Mouse (Mus musculus) hindbrain, embryonic 12.5 days (tissue): Measurements from ENCODE around the gene Ppfia3. TPM values are rescaled to one million over a fixed set of nuclear protein-coding genes. Genes with fewer than 3 reads are reported as not detected.
A peak's percentile ranks its signal among the peaks of the same experiment; 100 is the strongest.

ENCODE experiments used
- ATAC-seq: fragments of 200-750 bp; cut with Nextera tagmentation; 2 replicates; pipeline ENCODE4 v1.8.0; 2017; ENCODE audit warnings: moderate TSS enrichment; ENCODE audit not compliant: low FRiP score
- H3K27ac ChIP-seq: fragments of 300-500 bp; sonication (generic); 2 replicates; pipeline ENCODE4 v1.5.1; 2016; ENCODE audit warnings: mild to moderate bottlenecking
- H3K27me3 ChIP-seq: fragments of 300-500 bp; sonication (generic); 2 replicates; pipeline ENCODE4 v1.6.1; 2016; ENCODE audit warnings: mild to moderate bottlenecking
- H3K36me3 ChIP-seq: fragments of 300-500 bp; sonication (generic); 2 replicates; pipeline ENCODE4 v1.6.1; 2016; ENCODE audit warnings: mild to moderate bottlenecking
- H3K4me1 ChIP-seq: fragments of 300-500 bp; sonication (generic); 2 replicates; pipeline ENCODE4 v1.6.1; 2016
- H3K4me2 ChIP-seq: fragments of 300-500 bp; sonication (generic); replicated peaks from 2 replicates; pipeline ENCODE4 v1.6.1; 2016; ENCODE audit warnings: mild to moderate bottlenecking
- H3K4me3 ChIP-seq: fragments of 300-500 bp; sonication (generic); 2 replicates; pipeline ENCODE4 v1.5.1; 2016; ENCODE audit warnings: mild to moderate bottlenecking
- H3K9ac ChIP-seq: fragments of 300-500 bp; sonication (generic); 2 replicates; pipeline ENCODE4 v1.6.1; 2016; ENCODE audit warnings: mild to moderate bottlenecking, moderate library complexity
- H3K9me3 ChIP-seq: fragments of 300-500 bp; sonication (generic); replicated peaks from 2 replicates; pipeline ENCODE4 v1.6.1; 2016; ENCODE audit warnings: mild to moderate bottlenecking
- WGBS: fragments of 180-500 bp; shearing (Covaris S2); methylation state at CpG from one replicate; pipeline ENCODE4 v1.1.7; 2016; 5-methylcytosine and 5-hydroxymethylcytosine counted together
- polyA plus RNA-seq: library from polyadenylated mRNA; unstranded; fragments of >200 nt; fragmentation: Nextera tagmentation; extraction: Ambion mirVana; gene quantifications from 2 replicates; pipeline ENCODE4 v1.2.1, GENCODE M21; 2016

Ppfia3 gene
- polyA plus RNA-seq, 1 experiment from 2014 or later, result 15.6 TPM

DNA sequence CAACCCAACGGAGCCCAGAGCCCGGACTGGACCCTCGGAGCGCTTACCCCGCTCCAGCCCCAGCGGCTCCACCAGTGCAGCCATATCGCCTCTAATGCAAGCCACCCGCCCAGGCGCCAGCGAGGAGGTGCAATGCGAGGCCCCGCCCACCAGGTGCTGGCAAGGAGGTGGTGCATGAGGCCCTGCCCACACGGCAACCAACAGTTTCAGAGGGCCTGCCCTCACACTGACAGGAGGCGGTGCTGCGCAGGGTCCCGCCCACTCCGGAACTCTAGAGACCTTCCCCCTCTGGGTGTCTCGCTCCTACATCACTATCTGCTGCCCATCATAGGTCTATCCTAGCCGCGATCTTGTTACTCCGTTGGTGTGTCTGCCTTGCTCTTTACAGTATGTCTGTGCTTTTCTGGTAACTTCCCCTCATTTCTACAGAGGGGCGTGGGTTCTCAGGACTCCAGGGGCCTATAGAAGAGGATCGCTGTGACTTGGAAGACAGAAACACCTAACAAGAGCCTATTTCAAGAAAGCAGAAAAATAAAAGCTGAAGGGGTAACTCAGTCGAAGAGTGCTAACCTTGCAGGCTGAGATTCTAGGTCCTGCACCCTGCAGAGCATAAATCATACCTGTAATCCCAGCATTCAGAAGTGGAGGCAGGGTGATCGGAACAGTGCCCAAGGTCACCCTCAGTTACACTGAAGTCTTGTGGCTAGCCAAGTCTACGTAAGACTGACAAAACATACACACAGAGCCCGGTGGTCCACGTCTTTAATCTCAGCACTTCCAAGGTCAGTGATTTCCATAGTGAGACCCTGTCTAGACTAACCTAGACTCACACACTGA is 3.9 kb upstream of the Ppfia3 start, which contains the start of gene Lin7b:
Gene Lin7b (minus strand): TSS at position 109 of the 837 bp plus-strand sequence.
- no peaks in the 10 kb centered on the region for H3K9me3 ChIP-seq
- no peak within 1 kb of the TSS for H3K27ac ChIP-seq
- peak; percentile 30 for ATAC-seq
- 12% methylated on average over 28 of the region's 28 CpGs for WGBS
- H3K4me1 ChIP-seq, result peaks cover 33% of the 10 kb centered on the region
- H3K9ac ChIP-seq, result peak within 1 kb of the TSS; percentile 71
- peaks cover 32% of the 10 kb centered on the region for H3K36me3 ChIP-seq
- peak within 1 kb of the TSS; percentile 95 for H3K4me2 ChIP-seq
- peaks cover 30% of the 10 kb centered on the region for H3K27me3 ChIP-seq
- H3K4me3 ChIP-seq, result peak within 1 kb of the TSS; percentile 45

- Histone ChIP-seq H3K4me3 (peak overlapping the region; percentile 45), H3K4me2 (peak overlapping the region; percentile 95), H3K4me1 (peaks cover 37% of the 10 kb centered on the region), H3K9ac (peak overlapping the region; percentile 71), H3K36me3 (peaks cover 26% of the 10 kb centered on the region), H3K27me3 (peaks cover 38% of the 10 kb centered on the region), H3K9me3 (no peaks in the 10 kb centered on the region), H3K27ac (no peak overlapping the region)
- no peak for ATAC-seq
- WGBS, result 9% methylated on average over 50 of the region's 52 CpGs
Observed at GRCm38 (mm10) chr7:45369836-45370474, 3.1 kb upstream of the Ppfia3 start.

DNA sequence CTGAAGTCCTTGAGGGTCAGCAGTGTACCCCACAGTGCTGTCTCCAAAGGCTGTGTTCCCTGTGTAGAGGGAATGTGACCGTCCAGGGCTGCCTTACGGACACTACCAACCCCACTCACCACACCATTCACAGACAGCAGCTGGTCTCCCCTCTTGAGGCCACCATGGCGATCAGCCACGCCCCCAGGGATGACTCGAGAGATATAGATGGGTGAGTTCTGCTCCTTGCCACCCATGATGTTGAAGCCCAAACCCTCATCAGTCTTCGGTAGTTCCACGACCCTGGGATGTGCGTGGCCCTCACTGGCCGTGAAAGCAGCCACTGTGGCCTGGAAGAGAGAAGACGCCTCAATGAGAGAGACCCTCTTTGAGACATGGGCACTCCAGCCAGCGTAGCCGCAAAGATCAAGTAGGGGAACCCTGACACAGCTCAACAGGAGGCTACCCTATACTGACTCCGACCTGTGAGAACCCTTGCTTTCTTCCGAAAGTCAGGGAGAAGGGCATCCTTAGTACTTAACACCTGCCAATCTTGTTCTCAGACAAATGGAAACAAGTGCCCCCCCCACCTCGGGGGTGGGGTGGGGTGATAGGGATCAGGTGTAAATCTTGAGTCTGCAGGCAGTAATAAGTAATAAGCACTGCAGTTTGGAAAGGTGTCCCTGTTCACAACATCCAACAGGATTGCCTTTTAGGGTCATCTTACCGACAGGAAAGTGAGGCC is 2.4 kb upstream of the Ppfia3 start:
- Histone ChIP-seq H3K4me2 (no peak overlapping the region), H3K27me3 (peaks cover 43% of the 10 kb centered on the region), H3K36me3 (peaks cover 20% of the 10 kb centered on the region), H3K9ac (no peak overlapping the region), H3K4me3 (peak overlapping the region; percentile 45; the same call in 1 of the 2 replicates), H3K27ac (no peak overlapping the region), H3K4me1 (peaks cover 37% of the 10 kb centered on the region), H3K9me3 (no peaks in the 10 kb centered on the region)
- ATAC-seq, result no peak
- WGBS, result 72% methylated on average over 16 of the region's 16 CpGs

- H3K4me3 ChIP-seq, result peak overlapping the region; percentile 79
- peak overlapping the region; percentile 76; the same call in 1 of the 2 replicates for H3K9ac ChIP-seq
- peaks cover 53% of the 10 kb centered on the region for H3K27me3 ChIP-seq
- peaks cover 13% of the 10 kb centered on the region for H3K36me3 ChIP-seq
- 81% methylated on average over 12 of the region's 15 CpGs for WGBS
- H3K9me3 ChIP-seq, result no peaks in the 10 kb centered on the region
- no peak overlapping the region for H3K27ac ChIP-seq
- no peak for ATAC-seq
- H3K4me1 ChIP-seq, result peaks cover 37% of the 10 kb centered on the region
- H3K4me2 ChIP-seq, result peak overlapping the region; percentile 74
Observed at GRCm38 (mm10) chr7:45368178-45368577, 1.4 kb upstream of the Ppfia3 start.

GRCm38 (mm10) chr7:45367020-45367880 is 431 bp upstream of the Ppfia3 start:
- WGBS, result 1% methylated on average over 68 of the region's 70 CpGs
- H3K36me3 ChIP-seq, result peaks cover 4% of the 10 kb centered on the region; the same call in 1 of the 2 replicates
- ATAC-seq, result peak; percentile 90
- H3K4me2 ChIP-seq, result peak overlapping the region; percentile 74
- H3K27me3 ChIP-seq, result peaks cover 63% of the 10 kb centered on the region
- peaks cover 41% of the 10 kb centered on the region for H3K4me1 ChIP-seq
- peak overlapping the region; percentile 80 for H3K27ac ChIP-seq
- no peaks in the 10 kb centered on the region for H3K9me3 ChIP-seq
- H3K4me3 ChIP-seq, result peak overlapping the region; percentile 79
- peak overlapping the region; percentile 87 for H3K9ac ChIP-seq

DNA sequence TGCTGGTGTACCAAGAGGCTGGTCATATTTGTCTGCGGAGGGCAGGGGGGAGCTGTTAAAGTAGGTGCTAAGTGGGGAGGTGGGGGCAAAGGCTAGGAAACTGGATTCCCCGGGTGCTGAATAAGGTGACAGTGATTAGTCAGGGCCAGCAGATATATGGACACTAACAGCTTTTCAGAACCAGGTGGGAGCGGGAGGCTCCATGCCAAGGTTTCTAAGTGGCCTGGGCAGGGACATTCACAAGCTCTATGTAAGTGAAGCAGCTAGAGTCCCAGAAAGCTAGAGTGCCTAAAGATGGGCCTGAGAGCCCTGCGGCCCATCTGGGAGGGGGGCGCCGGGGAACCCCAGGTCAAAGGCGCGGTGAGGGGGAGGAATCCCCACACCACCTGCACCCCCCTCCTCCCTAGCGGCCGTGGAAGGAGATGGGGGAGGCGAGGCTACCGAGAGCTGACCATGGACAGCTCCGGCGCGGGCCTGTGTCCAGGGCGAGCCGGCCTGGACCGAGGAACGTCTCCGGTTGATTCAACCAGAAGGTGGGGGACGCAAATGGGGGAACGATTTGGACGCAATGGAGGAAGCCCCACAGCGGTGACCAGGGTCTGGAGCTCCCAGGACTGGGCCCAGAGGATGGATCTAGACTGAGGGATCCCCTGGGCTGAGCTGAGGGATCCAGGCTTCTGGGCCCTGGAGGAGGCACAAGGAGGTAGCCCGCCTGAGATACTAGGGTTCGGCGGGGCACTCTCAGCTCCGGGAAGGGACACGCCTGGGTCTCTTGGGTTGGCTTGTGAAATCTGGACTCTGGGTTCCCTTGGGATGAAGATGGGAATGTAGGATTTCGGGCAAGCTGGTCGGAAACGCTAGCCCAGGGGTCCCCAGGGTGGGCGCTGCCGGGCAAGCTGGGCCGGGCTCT is 822 bp downstream of the Ppfia3 start:
- no peak for ATAC-seq
- H3K27ac ChIP-seq, result peak overlapping the region; percentile 80
- H3K4me2 ChIP-seq, result peak overlapping the region; percentile 74
- no peaks in the 10 kb centered on the region for H3K9me3 ChIP-seq
- H3K9ac ChIP-seq, result peak overlapping the region; percentile 87
- peaks cover 72% of the 10 kb centered on the region for H3K27me3 ChIP-seq
- H3K36me3 ChIP-seq, result no peaks in the 10 kb centered on the region
- peaks cover 53% of the 10 kb centered on the region for H3K4me1 ChIP-seq
- WGBS, result 4% methylated on average over 34 of the region's 35 CpGs
- H3K4me3 ChIP-seq, result peak overlapping the region; percentile 79

DNA sequence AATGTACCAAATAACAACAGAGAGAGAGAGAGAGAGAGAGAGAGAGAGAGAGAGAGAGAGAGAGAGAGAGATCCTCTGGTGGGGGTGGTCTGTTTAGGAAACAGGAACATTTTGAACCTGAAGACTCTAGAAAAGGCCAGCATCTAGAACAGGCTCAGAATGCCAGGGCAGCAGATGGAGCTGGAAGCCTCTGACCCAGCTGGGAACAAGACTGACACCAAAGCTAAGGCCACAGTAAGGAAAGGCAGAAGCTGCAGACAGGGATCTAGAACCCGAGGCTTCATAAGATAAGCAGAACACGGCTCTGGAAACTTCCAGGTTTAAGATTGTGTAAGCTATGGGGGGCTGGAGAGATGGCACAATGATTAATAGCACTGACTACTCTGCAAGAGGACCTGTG is 2.8 kb downstream of the Ppfia3 start:
- Histone ChIP-seq H3K4me3 (no peak overlapping the region), H3K4me1 (peaks cover 38% of the 10 kb centered on the region), H3K9ac (no peak overlapping the region), H3K36me3 (peaks cover 4% of the 10 kb centered on the region; the same call in 1 of the 2 replicates), H3K27me3 (peaks cover 72% of the 10 kb centered on the region), H3K4me2 (no peak overlapping the region), H3K27ac (no peak overlapping the region), H3K9me3 (no peaks in the 10 kb centered on the region)
- ATAC-seq, result no peak
- WGBS, result 88% methylated on average over 2 of the region's 2 CpGs

GRCm38 (mm10) chr7:45362801-45363200 is 4.0 kb downstream of the Ppfia3 start:
- peaks cover 61% of the 10 kb centered on the region for H3K27me3 ChIP-seq
- ATAC-seq, result no peak
- peaks cover 5% of the 10 kb centered on the region for H3K36me3 ChIP-seq
- no peak overlapping the region for H3K9ac ChIP-seq
- no peak overlapping the region for H3K4me2 ChIP-seq
- H3K27ac ChIP-seq, result no peak overlapping the region
- WGBS, result 5% methylated on average over 13 of the region's 13 CpGs
- no peaks in the 10 kb centered on the region for H3K9me3 ChIP-seq
- no peak overlapping the region for H3K4me3 ChIP-seq
- peaks cover 32% of the 10 kb centered on the region for H3K4me1 ChIP-seq

DNA sequence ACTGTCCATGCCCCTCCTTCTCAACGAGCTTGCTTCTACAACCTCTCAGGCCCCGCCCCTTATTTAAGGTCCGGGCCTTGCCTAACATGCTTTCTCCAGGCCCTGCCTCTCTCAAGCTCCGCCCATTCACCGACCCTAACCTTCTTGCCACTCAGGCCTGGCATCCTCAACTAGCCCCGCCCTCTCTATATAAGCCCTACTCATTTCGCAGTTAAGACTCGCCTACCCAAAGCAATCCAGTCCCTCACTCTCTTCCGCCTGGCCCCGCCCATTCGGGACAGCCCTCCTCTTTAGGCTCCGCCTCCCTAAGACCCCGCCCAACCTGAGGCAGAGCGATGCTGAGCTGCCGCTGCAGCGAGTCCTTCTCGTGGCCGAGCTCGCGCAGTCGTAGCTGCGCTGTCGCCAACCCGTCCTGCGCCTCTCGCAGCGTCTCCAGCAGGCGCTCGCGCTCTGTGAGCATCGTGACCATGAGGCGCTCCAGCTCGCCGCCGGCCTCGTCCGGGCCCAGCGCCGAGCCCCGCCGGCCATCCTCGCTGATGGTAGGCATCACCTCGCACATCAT is 5.5 kb downstream of the Ppfia3 start:
- WGBS, result under 1% methylated on average over 43 of the region's 43 CpGs
- peaks cover 13% of the 10 kb centered on the region for H3K36me3 ChIP-seq

DNA sequence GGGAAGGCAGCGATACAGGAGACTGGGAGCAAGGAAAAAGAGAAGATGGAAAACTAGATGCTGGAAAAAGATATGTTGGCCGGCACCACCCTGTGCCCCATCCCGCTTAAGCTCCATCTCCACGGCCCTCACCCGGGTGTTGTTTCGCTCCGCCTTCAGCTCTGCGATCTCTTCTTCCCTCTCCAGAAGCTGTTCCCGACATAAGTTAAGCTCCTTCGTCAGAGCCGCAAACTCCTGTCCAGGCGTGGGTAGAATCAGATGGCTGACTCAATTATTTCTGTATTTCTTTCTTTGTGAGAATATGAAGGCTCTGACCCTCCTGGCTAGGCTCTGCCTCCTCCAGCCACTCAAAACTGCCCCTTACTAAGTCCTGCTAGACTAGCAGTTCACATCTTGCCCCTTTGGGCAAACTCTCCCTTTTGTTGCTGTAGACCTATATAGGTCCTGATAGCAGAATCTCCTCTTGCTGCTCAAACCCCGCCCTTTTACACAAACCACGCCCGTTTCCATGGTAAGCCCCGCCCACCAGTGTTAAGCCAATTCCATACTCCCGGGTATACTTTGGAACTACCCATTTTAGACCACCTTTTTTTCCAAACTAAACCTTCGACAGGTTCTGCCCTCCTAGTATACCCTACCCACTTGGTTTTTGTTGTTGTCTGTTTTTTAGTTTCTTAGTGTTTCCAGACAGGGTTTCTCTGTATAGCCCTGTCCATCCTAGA is 6.3 kb downstream of the Ppfia3 start:
- no peak overlapping the region for H3K9ac ChIP-seq
- WGBS, result 54% methylated on average over 18 of the region's 18 CpGs
- H3K9me3 ChIP-seq, result no peaks in the 10 kb centered on the region
- H3K27ac ChIP-seq, result no peak overlapping the region
- H3K4me2 ChIP-seq, result peak overlapping the region; percentile 86; the same call in 1 of the 2 replicates
- H3K4me3 ChIP-seq, result 0 out of 2 replicates have a peak overlapping the region, but pooled peaks have one; percentile 44
- H3K36me3 ChIP-seq, result peaks cover 19% of the 10 kb centered on the region
- H3K27me3 ChIP-seq, result peaks cover 54% of the 10 kb centered on the region
- no peak; the same call in 1 of the 2 replicates for ATAC-seq
- H3K4me1 ChIP-seq, result peaks cover 19% of the 10 kb centered on the region

More for the DNA sequence above, 5.5 kb downstream of the Ppfia3 start:
- peak overlapping the region; percentile 86 for H3K4me2 ChIP-seq
- peak; percentile 82 for ATAC-seq
- H3K4me1 ChIP-seq, result peaks cover 26% of the 10 kb centered on the region
- peak overlapping the region; percentile 52; the same call in 1 of the 2 replicates for H3K27ac ChIP-seq
- peak overlapping the region; percentile 64 for H3K9ac ChIP-seq
- H3K27me3 ChIP-seq, result peaks cover 61% of the 10 kb centered on the region
- H3K4me3 ChIP-seq, result peak overlapping the region; percentile 44
- H3K9me3 ChIP-seq, result no peaks in the 10 kb centered on the region
